Mouse (Mus musculus) ZHBTc4 (cell line): ENCODE results near the gene Jag1.

ENCODE experiments used
- DNase-seq: peaks from one replicate; pipeline ENCODE4 v3.0.0-alpha.2; 2011; ENCODE audit warnings: low read depth, low spot score

The Jag1 gene

DNA sequence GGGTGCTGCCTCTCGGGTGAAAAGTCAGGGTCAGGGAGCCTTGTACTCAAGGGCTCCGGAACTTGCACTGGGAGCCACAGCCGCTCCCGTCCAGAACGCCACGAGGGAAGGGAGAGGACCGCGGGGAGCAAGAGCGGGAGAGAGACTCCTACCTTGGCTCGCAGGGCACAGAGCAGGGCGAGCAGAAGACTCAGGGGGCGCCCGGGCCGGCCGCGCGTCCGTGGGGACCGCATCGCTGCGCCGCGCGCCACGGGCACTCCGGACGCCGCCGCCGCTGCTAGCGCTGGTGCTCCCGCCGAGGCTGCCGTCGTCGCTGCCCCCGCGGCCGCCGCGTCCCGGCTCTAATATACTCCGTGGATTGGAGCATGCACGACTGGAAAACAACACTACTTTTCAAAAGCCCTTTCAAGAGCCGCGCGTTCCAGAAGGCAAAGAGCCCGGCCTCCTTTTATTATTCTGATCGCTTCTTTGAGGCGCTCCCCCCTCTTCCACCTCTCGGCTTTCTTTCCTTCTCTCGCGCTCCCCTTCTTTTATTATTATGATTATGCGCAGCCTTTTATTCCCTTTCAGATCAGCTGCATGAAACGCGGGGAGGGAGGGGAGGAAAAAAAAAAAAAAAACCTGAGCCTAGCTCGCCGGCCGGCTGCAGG is at the start of gene Jag1:
Gene Jag1 (minus strand): TSS at position 620 of the 650 bp plus-strand sequence.
- peak; percentile 71 for DNase-seq

DNA sequence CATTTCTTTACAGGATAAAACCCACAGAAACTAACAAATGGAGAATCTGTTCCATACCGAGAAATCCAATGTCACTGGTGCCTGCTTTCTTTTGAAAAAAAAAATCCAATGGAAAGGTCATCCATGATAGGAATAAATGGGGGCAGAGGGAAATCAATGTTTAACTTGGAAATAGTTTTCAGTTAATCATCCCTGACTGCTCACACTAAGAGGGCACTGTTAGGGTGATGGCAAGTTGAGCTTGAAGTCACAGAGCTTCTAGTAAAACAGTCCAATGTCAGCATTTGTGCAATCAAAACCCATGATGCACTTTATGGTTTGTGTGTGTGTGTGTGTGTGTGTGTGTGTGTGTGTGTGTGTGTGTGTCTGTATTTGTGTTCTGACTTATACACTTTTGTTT is 39.6 kb upstream of the Jag1 start:
- DNase-seq, result no peak

DNA sequence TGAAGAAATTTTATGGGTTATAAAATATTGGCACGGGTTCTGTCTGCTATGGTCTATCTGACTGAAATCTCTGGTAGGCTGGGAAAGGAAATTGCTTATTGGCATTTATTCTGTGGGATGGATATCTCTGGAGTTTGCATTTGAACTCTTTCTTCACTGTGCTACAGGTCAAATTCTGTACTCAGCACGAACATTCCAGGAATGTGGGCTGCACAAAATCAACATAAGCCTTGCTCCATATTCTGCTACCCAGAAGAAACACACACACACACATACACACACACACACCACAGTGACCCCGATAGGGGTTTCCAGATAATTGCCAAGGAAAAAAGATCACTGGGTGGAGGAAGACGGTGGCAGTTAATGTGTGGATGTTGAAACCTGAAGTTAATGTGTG is 37.4 kb upstream of the Jag1 start:
- no peak for DNase-seq

DNA sequence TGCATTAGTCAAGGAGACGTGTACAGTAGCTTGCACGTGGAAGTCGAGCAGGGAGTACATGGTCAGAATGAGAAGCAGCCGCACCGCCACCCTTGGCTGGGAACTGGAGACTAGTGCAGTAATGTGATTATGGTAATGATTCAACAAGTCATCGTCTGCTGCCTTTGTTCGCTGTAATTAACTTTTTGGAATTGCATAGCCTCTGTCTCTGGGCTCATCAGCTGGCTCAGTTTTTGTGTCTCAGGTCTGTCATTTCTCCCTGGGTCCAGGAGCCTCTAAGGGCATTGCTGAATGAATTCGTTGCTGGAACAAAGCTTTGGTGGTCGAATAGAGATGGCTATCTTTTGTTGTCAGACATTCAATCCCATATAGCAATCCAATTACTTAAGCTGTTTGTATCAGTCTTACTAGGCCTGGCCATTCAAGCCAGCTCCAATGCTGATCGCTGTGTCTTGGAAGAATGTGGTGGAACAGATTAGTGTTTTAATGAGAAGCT is 36.8 kb upstream of the Jag1 start:
- DNase-seq, result peak; percentile 19

DNA sequence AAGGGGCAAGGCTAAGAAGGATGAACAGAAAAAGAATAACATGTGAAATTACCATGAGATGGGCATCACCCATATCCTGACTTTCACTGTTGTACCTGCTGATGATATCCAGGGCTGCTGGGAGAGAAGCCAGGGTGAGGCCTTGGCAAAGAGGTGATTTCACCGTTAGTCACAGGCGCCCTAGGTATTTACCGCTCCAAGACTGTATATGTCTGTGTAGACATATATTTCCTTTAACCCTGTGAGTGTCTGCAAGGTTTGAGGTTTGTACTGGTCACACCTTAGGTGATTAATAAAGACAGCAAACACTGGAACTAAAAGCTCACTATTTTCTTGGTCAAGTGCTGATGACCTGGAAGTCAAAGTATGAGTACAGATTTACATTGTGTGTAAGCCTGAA is 34.5 kb upstream of the Jag1 start:
- DNase-seq, result no peak

DNA sequence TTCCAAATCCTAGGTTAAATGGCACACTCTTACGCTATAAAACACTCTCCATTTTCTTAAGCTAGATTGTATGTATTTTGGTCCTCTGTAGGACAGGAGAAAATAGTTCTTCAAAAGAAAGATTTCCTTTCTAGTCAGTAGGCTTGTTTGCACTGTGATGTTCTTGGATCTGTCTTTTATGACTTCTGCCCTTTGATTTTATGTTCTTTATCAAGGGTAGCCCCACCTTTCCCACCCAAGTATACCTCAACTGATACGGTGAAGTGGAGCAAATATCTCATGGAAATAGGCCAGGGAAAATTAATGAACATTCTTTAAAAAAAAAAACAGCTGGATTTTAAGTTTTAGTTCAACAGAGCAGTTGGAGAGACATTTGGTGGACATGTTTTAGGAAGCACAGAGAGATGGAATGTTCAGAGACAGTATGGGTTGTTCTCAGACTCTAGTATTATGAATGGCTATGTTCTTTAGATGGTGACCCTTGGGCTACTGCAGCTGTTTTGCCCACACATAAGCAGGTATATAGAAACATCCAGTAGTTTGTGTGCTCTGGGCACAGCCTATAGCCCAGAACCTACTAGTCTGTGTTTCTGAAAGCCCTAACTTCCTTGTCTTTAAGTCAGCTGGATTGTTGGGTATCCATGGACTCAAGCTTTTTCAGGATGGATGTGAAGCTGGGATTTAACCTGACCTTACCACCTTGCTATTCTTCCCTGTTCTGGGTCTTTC is 30.7 kb upstream of the Jag1 start:
- DNase-seq, result no peak

DNA sequence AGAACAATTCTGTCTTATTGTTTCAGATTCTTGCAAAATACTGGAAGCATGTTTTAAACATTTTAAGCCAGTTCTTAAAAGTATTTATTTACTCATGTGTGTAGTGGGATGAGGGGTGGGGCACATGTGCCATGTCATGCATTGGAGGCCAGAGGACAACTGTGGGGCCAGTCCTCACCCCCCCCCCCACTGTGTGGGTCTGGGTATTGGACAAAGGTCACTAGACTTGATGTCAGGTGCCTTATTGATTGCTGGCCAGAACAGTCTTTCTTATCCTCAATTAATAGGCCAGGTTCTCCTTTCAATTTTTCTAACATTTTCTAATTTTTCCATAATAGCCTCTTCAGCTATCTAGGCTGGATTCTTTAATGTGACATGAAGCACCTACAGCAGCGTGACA is 21.6 kb upstream of the Jag1 start:
- no peak for DNase-seq

DNA sequence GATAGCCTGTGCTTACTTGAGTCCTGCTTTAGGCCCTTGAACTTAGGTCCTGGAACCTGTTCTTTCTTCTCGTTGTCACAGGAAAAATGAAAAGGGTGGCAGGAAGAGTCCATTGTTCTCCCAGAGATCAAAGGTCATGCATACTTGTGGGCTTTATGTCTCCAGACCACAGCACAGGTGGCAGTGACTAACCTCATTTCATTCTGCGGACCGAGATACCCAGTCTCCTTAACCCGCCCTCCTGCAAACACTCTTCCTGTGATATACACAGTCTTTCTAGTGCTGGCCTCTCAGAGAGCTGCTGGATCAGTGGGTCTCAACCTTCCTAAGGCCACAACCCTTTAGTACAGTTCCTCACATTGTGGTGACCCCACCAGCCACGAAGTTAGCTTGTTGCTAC is 17.6 kb upstream of the Jag1 start:
- no peak for DNase-seq

DNA sequence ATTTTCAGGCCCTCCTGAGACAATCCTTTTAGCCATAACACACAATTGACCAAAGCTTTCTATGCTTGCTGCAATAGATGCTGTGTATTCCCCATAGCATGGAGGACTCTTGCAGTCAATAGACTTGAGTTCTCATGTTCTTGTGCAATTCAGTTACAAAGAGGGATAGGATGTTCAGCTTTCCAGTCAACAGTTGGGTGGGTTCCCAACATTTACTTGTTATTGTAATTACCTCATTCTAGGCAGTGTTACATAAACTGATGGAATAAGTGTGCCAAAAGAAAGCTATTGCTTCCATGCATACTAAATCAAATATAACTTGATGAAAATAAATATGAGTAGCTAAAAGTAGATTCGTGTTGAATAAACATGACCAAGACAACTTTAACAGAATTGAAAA is 8.4 kb upstream of the Jag1 start:
- no peak for DNase-seq

DNA sequence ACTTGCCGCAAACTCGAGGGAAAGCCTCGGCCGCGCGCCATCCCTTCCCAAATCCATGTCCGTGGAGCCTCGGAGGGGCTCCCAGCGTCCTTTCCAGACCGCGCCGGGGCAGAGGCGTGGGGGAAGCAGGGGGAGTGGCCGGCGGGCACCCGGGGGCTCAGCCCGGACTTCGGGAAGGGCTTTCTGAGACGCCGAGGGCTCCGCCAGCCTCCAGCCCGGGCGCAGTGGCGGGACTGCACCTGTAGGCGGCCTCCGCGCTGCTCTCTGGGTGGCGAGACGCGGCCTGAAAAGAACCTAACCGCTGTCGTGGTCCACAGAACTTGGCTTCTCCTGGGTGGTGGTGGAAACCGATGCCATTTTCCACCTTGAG is 862 bp upstream of the Jag1 start:
- DNase-seq, result peak; percentile 93

DNA sequence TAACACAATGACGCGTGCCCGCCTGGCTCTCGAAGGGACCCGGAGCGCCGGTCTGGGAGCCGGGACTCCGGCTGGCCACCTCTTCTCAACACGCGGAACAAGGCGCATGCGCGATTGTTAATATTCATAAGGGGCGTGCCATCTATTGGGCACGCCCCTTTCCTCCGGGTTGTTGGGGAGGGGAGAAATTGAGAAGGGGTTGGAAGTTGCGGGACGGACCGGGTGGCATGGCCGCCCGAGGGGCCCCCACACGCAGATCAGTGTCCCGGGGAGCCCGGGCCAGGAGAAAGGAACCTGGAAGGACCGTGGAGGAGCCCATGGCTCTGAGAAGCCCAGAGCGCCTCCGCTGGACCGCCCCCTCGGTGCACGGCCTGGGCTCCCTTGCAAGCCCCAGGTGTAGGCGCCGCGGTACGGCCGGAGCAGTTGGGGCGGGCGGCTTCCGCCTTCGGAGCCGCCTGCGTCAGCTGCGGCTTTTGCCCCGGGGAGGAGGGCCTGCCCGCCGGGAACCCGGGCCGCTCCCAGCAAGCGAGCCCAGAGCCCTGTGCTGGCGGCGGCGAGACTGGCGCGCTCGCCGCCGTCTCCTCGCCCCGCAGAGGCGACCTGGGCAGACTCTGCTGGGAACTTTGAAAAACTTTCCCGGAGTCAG is 354 bp upstream of the Jag1 start:
- peak; percentile 97 for DNase-seq

DNA sequence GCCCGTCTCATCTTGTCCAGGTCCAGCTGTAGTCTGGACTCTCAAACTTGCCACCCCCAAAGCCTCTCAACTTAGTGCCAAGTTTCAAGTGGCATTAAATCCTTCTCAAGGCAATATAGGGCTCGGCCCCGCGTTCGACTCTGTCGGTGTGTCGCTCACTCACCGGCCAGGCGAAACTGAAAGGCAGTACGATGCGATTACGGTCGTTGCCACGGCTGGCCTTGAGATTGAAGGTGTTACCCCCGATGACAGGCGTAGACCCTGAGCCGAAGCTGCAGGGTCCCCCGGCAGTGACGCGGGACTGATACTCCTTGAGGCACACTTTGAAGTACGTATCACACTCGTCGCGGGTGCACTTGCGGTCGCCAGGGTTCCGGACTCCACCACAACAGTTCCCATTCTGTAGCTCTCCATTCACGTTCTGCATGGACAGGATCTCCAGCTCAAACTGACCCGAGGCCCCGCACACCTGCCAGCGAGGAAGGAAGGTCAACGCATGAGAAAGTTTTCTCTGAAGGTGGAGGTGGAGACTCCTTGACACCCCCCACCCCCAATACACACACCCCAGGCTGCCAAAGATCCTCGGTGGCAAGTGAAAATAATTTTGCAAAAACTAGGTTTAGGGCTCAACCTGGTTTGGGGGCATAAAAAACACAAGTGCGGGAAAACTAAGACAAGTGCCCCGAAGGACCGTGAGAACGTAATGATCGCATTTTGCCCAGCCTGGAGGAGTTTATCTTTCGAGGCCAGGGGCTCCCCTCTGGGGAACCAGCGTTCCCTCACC is 1.0 kb downstream of the Jag1 start:
- DNase-seq, result peak; percentile 41

DNA sequence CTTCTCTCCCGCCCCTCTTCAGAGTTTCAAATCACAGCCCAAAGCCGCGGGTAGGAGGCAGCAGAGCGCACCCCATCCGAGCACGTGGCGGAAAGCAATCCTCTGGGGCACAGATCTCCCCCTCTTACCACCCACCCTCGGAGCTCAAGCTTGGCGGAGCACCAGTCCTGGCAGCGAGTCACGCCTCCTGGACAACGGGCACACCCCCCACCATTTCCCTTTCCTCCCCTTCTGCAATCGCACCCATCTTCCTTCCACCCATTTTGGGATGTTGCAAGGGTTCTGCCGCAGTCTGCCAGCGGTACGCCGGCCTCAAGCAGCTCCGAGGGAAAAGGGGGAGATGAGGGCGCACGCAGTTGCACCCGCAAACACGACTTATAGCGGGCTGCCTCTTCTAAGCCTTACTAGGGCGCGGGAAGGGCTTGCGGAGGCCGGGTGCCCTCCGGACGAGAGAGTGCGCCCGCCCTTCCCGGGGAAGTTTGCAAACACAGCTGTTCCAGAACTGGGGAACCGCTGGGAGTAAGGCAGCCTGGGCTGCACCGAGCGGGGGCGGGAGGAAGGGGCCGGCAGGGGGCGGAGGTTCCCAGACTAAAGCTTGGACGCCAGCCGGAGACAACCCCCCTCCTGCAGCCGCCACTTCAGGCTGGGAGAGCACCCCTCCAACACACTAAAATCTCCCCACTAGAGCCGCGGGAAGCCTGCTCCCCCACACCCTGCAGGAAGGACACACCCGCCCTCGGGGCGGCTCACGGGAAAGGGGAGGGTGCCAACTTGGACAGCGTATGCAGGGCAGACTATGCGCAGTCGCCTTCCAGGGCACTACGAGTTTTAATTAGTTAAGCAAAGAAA is 2.0 kb downstream of the Jag1 start:
- peak; percentile 64 for DNase-seq

DNA sequence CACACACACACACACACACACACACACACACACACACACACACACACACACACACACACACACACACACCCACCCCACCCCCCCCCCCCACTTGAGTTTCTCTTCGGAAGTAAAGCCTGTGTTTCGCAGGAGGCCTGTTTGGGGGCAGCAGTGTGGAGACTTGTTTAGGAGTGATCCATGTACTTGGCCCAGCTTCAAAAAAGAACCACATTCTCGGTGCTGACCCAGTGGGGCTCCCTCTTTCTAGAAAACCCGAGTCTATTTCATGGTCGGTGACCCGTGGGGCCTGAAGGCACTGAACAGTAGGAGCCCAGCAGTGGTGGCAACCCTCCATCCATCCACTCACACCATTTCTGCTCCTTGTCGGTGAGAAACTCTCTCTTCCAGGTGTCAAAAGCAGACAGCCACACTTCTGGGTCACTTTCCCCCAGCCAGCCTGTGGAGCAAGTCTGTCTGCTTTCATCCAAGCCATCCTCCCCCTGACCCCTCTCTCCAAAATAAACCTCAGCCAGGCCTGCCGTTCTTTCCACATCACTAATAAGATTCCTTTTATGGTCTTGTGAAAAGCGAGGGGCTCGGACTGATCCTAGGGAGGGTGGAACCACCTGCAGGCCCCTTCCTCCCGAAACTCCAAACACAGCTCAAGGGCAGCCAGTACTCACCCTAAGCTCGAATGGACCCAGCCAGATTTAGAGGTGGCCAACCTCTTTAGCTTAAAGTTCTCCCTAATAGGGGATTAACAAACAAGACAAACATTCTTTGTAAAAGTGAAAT is 3.0 kb downstream of the Jag1 start:
- DNase-seq, result no peak

DNA sequence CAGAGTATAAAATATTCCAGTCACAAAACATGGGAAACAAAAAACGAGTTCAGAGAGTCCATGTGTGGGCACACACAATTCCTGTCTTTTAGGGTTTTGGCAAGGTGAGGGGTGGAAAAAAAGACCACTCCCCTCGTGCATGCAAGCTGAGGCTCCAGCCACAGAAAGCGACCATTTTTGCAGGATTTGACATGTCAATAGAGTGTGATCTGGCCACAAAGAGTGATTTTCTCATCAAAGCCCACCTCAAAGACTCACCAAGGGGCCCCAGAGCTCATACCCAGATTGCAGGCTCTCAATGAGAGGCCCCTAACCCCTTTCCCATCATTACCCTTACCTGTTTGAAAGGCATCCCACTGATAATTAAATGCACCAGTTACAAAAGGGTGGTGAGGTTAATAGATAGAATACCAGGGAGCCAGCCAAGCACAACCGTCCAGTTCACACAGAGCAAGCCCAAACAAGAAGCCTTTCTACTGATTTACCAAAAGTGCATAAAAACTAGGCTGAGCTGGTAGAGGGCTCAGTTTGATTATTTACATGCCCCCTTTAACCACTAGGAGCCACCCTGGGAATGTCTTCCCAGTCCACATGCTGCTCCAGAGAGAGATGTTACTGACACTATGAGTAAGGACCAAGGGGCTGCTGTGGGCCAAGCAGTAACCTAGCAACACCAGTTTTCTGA is 6.1 kb downstream of the Jag1 start:
- no peak for DNase-seq

DNA sequence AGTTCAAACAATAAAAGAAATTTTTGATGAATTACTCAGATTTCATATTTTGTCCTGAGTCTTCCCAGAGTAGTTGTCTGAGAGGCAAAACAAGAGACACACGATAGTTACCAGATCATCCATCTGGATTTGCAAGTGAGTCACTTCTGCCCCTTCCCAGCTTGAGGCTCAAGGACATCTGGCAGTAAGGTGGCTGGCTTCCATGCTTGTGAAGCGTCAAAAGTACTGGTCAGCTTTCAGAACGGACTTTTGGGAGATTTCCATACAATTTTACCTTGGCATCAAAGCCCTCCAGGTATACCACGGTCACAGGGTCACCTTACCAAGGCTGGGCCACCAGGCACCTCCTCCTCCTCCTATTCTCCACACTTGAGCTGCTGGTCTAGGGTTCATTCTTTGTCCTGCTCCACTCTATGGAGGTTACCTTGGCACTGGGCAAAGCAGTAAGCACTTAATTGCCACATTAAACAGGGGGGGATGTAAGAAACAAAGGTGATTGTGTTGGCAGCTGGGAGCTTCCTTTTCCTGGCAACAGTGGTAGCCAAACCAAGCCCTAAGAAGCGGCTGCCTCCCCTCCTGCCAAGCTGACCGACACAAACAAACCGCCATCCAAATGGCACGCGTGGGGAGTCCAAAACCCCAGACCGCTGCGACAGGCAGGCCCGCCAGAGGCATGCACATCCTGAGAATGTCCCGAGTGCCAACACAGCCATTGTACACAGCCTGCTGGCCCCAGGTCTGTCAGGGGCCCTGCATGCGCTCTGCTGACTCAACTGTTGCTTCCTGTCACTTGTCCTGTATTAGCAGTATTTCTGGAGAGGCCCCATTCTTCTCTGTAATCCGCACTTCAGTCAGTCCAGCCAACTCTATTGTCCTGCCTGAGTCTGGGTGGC is 6.9 kb downstream of the Jag1 start:
- no peak for DNase-seq

DNA sequence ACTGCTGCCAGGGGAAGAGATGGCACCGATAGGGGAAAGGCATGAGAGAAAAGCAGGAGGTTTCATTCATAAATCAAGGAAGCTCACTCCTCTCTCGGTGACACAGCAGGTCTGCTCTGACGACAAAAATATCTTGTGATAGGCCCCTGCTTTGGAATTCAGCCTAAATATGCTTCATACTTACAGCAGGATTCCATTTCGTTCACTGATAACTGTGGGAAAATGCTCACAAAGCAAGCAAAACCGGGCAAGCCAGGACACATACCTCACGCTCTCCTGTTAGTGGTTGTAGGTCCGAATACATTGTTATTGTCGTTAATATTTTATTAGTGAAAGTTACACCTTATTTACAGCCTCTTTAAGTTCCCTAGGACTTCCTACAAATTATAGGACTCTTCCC is 8.5 kb downstream of the Jag1 start:
- no peak for DNase-seq

DNA sequence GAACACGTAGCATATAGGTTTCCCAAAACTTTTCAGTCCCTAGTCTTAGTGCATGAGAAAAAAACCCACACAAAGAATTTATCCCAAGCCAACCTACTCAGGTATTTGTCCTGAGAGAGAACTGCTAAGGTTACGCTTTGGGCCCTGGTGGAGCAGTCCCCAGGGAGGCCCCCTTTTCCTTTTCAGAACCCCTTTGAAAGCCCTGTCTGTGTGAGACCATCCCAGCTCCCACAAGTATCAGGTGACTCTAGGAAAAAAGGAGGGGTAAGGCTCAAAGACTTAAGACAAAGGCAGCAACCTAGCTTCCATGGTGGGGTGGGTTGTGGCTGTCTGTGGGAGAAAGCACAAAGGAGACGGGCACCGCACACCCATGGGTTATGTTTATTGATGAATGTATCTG is 9.2 kb downstream of the Jag1 start:
- DNase-seq, result no peak

DNA sequence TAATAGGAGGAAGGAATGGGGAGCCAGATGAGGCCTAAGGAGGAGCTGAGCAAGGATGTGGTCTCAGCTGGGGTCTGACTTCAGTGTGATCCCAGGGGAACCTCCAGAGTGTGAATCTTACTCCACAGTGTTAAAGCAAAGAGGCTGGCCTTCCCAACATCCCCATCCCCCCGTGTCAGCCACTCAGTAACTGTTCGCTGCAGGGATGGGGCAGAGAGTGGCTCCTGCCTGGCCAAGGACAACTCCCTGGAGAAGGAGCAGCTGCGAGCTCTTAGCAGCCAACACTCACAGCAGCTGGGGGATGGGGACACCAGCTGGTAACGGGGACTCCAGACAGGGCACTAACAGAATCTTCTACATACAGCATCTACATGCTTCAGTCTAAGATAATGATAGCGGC is 15.4 kb downstream of the Jag1 start:
- no peak for DNase-seq
